Mouse (Mus musculus) CD4-positive, CD25-positive, alpha-beta regulatory T cell, adult 2 months (primary cell): ENCODE results near the gene Gtf2i.

Experiments
- DNase-seq: peaks from one replicate; pipeline ENCODE4 v3.0.0-alpha.2; 2012; ENCODE audit warnings: low read depth, low spot score

Gtf2i gene

DNA sequence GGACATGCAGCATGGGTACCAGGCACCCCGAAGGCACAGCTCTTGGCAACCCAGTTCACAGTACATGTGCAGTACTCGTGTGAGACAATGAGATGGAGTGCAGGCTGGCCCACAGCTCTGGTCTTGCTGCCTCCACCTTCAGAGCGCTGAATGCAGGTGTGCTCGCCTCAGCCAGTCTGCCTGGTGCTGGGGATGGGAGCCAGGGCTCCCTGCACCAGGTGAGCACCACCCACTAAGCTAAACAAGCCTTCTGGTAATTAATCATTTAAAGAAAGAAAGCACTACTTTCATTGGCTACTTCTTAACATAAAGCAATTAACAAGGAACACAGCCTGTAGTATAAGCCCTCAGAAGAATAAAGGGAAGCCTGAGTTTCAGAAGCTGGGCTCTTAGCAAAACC, 37.5 kb downstream of the Gtf2i start:
- no peak for DNase-seq

DNA sequence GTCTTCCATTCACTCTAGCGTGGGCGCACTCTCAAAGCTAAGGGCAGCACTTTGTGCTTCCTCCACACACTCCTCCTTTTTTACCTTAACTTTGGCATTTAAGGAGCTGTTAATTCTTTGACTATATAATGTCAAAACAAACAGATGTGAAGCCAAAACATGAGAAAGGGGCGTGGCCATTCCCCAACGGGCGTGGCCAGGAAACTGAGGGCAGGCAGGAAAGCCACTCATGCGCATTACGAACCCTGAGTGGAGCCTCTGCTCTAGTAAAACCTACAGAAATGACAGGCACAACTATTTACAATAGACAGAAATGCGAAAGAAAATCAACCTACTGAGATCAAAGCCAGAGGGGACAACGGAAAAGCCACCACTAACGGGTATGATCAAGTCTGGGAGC, 39.0 kb downstream of the Gtf2i start:
- peak; percentile 83 for DNase-seq

DNA sequence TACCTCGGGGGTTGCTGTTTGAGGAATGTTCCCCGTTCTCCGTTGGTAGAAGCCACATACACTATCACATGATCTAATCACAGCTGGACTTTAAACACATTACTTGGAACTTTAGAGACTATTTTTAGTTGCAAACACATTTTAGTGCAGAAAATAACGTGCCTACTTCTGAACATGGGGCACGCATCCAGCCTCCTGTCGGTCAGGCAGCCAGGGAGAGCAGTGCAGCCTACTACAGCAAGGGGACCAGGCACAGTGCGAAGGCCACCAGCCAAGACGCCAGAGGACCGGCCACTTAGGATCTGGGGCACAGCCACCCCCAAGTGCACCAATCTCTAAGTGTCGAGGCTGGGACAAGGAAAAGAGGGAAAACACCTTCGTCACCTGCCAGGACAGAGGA, 39.5 kb downstream of the Gtf2i start:
- no peak for DNase-seq

DNA sequence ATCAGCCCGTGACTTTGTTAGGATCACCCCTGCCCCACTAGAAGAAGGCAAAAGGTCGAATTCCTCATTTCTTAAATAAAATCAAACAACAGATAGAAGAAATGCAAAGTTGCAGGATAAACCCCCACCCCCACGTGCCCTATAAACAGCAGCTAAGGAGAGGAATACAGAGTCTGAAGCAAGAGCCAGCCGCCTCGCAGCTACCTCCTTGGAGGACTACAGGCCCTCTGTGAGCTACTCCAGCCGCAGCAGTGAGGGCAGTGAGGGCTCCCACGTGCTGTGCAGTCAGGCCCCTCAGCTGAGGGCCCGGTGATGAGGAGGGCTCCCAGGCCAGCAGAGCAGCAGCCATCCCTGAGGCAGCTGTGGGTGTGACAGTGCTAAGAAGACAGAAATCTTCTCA, 40.8 kb downstream of the Gtf2i start:
- DNase-seq: no peak

DNA sequence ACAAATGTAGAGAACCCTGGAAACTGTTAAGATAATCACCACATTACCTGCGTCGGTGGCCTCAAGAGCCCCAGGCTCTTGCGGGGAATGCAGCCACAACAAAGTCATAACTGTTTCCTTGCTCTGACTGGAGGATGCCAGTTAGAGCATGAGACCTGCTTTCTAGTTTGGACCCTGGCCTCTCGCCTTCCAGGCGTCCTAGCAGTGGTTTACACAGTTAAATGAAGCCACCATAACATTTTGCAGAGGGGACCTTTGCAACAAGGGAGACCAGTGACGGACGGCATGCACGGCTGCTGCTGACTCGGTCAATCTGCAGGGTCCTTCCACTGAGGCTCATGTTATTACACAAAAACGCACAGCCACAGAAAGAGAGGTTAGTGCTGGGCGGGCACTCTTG, 41.8 kb downstream of the Gtf2i start:
- peak; percentile 51 for DNase-seq

DNA sequence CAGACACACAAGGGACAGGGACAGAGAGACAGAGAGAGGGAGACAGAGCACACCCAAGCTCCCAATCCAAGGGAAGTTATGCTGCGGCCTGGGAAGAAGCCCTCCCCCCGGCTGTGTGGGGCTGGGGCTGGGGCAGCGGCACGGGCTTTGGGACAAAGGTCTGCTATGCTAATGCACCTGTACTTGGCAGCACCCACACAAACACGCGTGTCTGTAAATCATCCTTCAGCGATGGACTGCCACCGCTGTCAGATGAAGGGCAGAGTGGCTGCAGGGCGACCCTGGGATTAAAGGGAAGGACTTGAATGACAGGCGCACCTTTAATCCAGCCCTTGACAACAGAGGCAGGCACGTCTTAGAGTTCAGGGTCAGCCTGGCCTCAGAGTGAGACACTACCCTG, 43.1 kb downstream of the Gtf2i start:
- no peak for DNase-seq

DNA sequence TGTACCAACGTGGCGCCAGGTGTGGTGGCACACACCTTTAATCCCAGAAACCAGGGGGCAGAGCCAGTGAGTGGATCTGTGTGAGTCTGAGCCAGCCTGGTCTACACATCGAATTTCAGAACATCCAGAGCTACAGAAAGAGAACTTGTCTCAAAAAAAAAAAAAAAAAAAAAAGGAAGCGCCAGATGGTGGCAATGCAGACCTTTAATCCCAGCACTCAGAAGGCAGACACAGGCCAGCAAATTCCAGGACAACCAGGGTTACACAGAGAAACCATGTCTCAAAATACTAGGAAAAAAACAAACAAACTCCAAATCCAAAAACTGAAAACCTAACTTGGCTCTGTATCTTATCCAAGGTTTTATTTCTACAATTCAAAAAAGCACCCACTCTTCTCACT, 44.0 kb downstream of the Gtf2i start:
- no peak for DNase-seq

DNA sequence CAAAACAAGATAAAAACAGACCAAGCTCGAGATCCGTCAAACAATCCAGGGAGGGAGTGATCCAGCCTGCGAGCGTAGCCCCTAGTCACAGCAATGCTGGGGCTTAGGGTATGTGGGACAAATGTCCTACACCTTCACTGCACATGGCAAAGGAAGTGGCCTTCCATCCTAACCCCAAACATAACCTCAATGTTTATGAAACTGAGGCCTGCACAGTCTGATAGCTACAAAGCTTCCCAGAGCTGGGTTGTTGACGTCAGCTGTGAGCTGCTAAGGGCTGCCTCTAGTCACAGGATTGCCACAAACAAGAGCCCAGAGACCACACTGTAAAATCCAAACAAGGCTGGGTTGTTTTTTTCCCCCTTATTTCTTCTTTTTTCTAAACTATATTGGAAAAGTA, 44.8 kb downstream of the Gtf2i start:
- DNase-seq: peak; percentile 83

DNA sequence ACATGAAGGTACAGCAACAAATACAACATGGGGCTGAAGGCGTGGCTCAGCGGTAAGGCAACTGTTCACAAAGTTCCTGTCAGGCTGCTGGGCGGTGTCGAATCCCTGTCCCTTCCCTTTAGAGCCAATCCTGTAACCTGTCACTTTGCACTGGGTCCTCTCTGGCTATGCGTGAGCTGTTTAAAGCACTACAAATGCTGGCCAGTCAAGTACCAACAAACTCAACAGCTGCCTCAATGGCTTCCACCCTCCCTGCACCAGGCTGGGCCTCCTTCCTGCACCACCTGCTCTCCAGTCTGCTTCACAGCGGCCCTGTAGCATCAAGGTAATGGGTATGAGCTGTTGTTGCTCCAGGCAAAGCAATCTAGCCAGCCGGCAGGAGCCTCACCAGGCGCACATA, 45.8 kb downstream of the Gtf2i start:
- peak; percentile 40 for DNase-seq

DNA sequence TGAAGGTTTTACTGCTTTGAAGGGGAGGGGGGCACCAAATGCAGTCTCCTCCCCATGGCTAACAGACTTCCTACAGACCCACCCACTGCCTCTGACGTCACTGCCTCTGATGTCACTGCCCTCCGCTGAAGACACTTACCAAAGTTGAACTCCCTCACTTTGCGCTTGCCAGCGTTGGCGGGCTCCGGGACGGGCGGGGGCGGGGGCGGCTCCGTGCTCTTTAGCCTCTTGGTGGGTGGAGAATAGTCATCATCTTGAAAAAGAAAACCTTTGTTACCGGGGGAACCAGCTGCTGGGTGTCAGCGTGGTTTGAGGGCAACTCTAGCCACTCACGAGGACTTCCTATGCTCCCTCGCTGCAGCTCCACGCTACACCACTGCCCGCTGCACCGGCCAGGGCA, 48.2 kb downstream of the Gtf2i start:
- peak; percentile 98 for DNase-seq

DNA sequence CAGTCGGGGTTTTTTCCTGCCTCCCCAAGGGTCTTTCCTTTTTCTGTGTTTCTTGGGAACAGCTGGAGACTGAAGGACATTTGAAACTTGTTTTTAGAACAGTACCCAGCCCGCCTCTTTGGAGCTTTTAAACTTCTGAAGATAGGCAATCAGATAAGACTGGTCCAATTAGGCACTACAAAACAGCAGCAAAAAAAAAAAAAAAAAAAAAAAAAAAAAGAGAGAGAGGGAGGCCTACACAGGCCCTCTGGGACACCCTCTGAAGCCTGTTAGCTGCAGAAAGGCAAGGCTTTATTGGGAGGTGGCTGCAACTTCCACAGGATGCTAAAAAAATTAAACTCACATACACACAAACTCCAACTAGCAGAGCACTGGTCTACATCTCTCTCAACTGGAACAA, 48.7 kb downstream of the Gtf2i start:
- peak; percentile 26 for DNase-seq

DNA sequence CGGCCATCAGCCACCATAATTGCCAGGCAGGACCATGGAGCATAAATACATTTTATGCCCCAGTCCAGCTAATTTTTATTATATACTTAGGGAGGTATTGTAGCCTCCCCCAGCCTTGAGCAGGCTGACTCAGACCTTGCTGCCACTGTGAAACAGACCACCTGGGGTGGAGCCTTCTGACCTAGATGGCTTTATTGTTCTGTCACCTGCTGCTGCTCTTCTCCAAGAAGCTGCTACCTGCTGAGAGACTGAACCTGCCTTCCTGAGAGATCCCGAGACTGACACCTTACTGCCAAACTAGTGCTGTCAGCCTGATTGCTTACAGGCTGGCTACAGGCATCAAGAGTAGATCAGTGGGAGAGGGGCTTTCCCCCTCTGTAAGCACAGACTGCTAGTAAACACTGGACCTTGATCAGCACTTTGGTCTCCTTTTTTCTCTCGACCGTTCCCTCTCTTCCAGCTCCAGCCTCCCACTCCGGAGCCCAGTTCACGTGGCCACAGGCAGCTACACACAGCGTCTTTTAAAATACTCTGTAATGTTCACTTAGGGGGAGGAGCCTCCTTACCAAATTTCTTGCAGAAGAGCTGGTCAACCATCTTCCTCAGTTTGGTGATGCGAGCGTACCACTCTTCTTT, 54.4 kb downstream of the Gtf2i start:
- no peak for DNase-seq

DNA sequence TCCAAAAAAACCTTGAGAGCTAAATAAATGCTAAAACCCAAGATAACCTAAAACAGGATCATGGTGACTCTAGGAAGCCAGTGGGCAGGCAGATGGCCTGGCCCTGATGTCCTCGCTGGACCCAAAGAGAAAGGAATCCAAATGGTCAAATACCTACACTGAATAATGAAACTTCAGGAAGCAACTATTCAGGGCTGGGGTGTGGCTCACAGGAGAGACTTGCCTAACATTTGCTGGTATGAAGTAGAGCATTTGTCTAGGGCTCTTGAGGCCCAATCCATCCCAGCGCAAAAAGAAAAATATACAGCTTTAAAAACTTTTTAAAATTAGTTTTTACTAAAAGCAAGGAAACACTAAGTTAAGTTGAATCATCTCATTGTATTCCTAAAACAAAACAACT, 55.6 kb downstream of the Gtf2i start:
- DNase-seq: no peak

DNA sequence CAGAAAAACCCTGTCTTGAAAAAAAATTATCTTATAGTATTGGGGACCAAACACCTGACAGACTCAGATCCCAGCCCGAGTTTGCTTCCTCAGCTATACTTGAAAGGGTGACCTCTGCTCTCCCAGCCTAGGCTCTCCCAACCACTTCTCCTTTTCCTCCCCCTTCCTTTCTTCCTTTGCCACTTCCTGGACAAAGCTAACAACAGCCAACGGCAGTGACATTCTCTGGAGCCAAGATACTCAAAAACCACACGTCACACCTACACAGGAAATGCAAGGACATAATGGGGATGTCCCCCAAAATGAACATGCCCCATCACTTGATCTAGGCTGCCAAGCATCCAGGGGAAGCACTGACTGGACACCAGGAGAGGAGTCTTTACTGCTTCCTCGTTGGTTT, 56.2 kb downstream of the Gtf2i start:
- peak; percentile 36 for DNase-seq

DNA sequence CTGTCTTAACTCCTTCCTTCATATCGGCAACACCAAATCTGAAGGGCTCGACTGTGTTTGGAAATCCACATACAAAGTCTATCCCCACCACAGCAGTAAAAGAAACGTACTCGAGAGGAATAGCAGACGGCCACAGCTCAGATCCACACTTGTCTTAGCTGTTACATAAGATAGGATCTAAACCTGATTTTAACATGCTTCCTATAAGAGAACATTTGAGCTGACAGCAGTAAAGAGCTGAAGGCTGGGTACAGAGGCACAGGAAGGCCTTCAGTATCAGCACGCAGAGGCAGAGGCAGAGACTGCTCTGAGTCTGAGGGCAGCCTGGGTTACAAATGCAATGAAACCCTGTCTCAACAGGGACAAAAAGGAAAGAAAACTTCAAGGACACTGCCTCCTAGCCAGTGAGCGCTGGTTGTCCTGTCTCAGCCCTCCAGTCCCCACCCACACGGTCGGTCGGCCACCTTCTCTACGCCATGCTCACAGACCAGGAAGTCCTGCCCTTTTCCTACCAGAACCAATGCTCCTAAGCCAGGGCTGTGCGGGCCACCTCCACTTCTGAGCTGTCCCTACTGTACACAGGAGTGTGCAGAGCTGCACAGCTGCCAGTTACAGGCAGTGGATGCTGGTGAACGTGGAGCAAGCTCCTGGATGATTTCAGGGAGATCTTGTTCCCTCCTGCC, 57.1 kb downstream of the Gtf2i start:
- peak; percentile 24 for DNase-seq

DNA sequence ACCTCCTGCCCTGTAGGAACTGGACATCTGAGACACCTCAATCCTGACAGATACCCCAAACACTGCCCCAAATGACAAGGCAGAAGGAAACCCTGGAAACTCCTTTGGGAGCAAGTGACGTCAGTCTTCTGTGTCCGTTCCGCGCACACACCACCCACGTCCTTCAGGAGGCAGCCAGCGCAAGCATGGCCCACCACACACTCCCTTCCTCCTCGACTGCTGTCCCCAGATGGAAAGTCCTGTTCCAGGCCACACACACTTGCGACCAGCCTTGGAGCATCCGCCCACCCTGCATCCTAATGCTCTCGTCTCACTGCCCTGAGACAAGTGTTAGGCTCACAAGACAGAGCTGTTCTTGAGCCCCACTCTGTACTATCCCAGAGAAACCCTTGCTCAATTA, 59.3 kb downstream of the Gtf2i start:
- no peak for DNase-seq

DNA sequence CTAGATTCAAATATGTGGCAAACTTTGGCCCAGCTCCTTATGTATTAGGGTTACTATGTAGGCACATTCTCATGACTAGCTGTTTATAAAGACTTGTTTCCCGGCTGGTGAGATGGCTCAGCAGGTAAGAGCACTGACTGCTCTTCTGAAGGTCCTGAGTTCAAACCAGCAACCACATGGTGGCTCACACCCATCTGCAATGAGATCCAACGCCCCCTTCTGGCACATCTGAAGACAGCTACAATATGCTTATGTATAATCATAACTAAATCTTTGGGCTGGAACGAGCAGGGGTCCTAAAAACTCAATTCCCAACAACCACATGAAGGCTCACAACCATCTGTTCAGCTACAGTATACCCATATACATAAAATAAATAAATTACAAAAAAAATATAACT, 60.8 kb downstream of the Gtf2i start:
- DNase-seq: peak; percentile 78

DNA sequence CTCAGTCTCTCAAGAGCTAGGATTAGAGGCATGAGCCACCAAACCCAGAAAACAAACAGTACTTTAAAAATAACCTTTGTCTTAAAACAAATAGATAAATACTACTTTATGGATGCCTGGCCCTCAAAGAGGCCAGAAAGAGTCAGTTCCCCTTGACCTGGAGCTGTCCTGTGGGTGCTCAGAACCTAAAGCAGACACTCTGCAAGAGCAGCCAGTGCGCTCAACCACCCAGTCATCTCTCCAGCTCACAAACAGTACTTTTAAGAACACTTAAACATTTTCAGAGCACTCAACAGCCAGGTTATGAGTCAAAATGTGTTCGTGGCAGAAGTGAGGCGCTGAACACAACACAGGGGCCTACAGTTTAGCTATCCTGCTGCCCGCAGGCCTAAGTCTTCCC, 63.5 kb downstream of the Gtf2i start:
- no peak for DNase-seq

DNA sequence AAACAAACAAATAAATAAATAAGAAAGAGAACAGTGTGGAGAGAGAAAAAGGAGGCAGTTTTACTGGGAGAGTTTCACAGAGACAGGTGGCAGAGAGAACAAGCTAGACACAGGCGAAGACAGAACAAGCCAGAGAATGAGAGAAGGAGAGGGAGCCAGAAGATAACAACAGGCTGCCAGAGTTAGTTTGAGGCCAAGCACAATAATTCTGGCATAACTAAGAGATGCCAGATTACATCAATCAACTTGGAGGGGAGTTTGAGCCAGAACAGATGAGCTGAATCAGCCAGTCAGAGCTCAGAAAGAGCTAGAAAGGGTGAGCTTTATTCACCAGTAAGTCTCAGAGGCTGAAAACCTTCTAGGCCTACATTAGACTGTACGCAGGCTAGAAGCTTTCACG, 64.0 kb downstream of the Gtf2i start:
- DNase-seq: no peak

DNA sequence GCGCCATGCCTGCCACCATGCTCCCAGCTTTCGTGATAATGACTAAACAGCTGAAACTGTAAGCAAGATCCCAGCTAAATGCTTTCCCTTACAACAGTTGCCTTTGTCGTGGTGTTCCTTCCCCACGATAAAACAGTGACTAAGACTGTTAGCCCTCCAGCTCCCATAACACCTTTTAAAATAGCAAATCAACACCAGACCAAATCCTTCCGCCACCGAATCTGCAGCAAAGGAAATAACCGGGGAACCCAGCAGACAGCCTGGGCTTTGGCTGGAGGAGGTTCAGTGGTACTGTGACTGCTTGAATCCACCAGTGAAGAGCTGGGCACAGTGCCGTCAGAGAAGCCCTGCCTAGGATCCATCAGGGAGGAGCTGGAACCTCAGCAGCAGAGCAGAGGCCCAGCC, 65.3 kb downstream of the Gtf2i start:
- DNase-seq: no peak

DNA sequence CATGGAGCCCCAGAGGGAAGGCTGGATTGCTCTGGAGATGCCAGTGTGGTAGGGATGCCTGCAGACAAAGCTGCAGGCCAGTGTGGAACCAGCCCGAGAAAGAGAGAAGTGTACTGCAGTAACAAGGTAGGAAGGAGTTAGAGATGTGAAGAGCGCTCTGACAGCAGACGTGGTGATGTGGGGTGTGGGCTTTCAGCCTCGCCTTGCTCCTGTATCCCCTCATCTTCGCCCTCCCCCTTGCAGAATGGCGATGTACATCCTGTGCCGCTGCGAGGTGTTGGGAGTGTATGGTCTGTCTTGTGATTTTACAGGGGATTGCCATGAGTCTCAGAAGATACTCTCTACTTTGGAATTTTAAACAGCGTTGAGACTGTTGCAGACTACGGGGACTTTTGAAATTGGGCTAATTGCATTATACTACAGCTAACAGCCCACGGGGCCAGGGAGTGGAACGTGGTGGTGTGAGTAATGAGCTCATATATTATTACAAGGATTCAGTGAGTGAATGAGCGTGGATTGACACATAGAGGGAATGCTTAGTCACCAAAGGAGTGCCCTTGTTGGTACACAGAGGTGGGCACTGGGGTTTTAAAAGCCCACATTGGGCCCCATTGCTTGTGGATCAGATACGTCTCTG, 65.8 kb downstream of the Gtf2i start:
- peak; percentile 25 for DNase-seq

DNA sequence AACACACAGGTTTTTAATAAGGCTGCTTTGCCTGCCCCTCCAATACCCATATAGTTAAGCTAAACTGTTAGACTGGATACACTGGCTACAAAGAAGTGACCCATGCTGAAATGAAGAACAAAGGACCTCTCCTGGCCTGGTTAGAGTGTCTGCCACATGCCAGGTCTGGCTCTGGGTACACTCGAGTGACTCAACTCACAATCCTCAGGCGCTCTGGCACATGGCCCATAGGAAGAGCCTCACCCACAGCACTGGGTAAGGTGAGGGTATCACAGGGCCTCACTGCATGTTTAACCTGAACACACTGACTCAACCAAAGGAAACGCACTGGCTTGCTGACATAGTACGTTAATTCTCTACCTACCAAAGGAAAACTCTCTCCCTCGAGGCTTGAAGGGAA, 68.4 kb downstream of the Gtf2i start:
- DNase-seq: no peak

DNA sequence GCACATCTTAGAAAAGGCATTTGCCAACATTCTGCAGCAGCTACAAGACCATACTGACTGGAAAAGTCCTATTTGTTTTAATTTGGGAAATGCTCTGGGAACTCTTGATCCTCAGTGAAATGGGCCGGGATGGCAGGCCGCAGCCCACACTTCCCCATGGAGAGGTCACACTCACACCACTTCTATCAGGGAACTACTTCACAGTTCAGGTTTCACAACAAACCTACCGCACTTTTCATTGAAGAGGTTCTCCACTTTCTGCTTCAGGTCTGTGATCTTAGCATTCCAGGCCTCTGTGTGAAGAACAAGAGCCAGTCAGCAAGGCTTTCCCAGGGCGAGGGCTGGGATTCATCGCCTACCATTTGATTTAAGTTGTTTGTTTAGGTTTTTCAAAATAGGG, 69.7 kb downstream of the Gtf2i start:
- DNase-seq: no peak
